ENCODE assay signal across 8 mouse cellular contexts in the genomic region with DNA sequence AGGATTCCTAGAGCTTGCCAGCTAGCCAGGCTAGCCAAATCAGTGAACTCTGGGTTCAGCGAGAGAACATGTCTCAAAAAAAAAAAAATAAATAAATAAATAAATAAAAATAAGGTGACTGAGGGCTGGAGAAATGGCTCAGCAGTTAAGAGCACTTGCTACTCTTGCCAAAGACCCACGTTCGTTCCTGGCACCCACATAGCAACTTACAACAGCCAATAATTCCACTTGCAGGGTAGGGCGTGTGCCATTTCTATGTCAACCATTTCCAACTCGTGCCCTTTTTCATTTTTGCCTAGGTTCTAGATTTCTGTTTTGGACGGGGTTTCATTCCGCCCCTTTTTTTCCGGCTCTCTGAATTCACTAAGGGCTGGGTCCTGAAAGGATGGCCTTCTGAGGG. TPM values are rescaled to one million over a fixed set of nuclear protein-coding genes. Genes with fewer than 3 reads are reported as not detected.
DNase-seq lines count a peak whose midpoint lies in the region; ATAC-seq lines count a peak whose summit lies in the region.

No protein-coding gene starts in this region.

- H3K36me3 ChIP-seq in kidney, embryonic 15.5 days: peaks cover 20% of the 10 kb centered on the region
- 0 out of 2 replicates have a peak, but pooled peaks cover 2% of the 10 kb centered on the region for H3K36me3 ChIP-seq in hindbrain, embryonic 12.5 days
- peaks cover 3% of the 10 kb centered on the region; the same call in 1 of the 2 replicates for H3K36me3 ChIP-seq in midbrain, embryonic 14.5 days (ENCODE audit: control insufficient read depth, insufficient read depth, low read length)

- peak overlapping the region; percentile 88 for H3K4me2 ChIP-seq in kidney, embryonic 15.5 days
- peak overlapping the region; percentile 75 for H3K4me2 ChIP-seq in hindbrain, embryonic 12.5 days (replicated peaks)
- H3K4me2 ChIP-seq in midbrain, embryonic 14.5 days (ENCODE audit: low read length): peak overlapping the region; percentile 77

- peak overlapping the region; percentile 47 for H3K9ac ChIP-seq in kidney, embryonic 15.5 days
- peak overlapping the region; percentile 52 for H3K9ac ChIP-seq in hindbrain, embryonic 12.5 days
- peak overlapping the region; percentile 50; the same call in 1 of the 2 replicates for H3K9ac ChIP-seq in midbrain, embryonic 14.5 days (replicated peaks; ENCODE audit: low read length)

- H3K4me3 ChIP-seq in kidney, embryonic 15.5 days (replicated peaks): peak overlapping the region; percentile 79
- peak overlapping the region; percentile 67 for H3K4me3 ChIP-seq in hindbrain, embryonic 12.5 days
- H3K4me3 ChIP-seq in midbrain, embryonic 14.5 days (replicated peaks; ENCODE audit: low read depth, low read length): peak overlapping the region; percentile 77

- WGBS in kidney, embryonic 15.5 days: 35% methylated on average over 8 of the region's 8 CpGs
- 37% methylated on average over 8 of the region's 8 CpGs for WGBS in hindbrain, embryonic 12.5 days
- 33% methylated on average over 8 of the region's 8 CpGs for WGBS in midbrain, embryonic 14.5 days

- H3K27ac ChIP-seq in kidney, embryonic 15.5 days: no peak overlapping the region; the same call in 1 of the 2 replicates
- H3K27ac ChIP-seq in hindbrain, embryonic 12.5 days: peak overlapping the region; percentile 45; the same call in 1 of the 2 replicates
- peak overlapping the region; percentile 52; the same call in 1 of the 2 replicates for H3K27ac ChIP-seq in midbrain, embryonic 14.5 days (replicated peaks; ENCODE audit: low read depth, low read length)

- DNase-seq in kidney, postnatal 14 days: no peak
- peak; percentile 50 for DNase-seq in brain, adult 2 months (ENCODE audit: low read depth, low spot score)
- DNase-seq in midbrain, embryonic 14.5 days: no peak
- DNase-seq in left cerebral cortex, adult 18-20 months (ENCODE audit: low spot score in 2 of 2): no peak
- DNase-seq in kidney, postnatal 36 days: no peak
- no peak for DNase-seq in ovary, postnatal 36 days (ENCODE audit: low spot score)

- ATAC-seq in kidney, embryonic 15.5 days (replicated peaks; ENCODE audit: low FRiP score): no peak
- ATAC-seq in hindbrain, embryonic 12.5 days (ENCODE audit: low FRiP score): no peak
- no peak for ATAC-seq in midbrain, embryonic 14.5 days (ENCODE audit: low FRiP score, low TSS enrichment)

- peaks cover 27% of the 10 kb centered on the region for H3K4me1 ChIP-seq in kidney, embryonic 15.5 days
- H3K4me1 ChIP-seq in hindbrain, embryonic 12.5 days: peaks cover 12% of the 10 kb centered on the region
- H3K4me1 ChIP-seq in midbrain, embryonic 14.5 days (ENCODE audit: control insufficient read depth, insufficient read depth, low read length): peaks cover 7% of the 10 kb centered on the region

- no peaks in the 10 kb centered on the region for H3K9me3 ChIP-seq in kidney, embryonic 15.5 days (replicated peaks)
- no peaks in the 10 kb centered on the region for H3K9me3 ChIP-seq in hindbrain, embryonic 12.5 days (replicated peaks)
- no peaks in the 10 kb centered on the region for H3K9me3 ChIP-seq in midbrain, embryonic 14.5 days (ENCODE audit: control insufficient read depth, low read length)

- H3K27me3 ChIP-seq in kidney, embryonic 15.5 days: no peaks in the 10 kb centered on the region
- no peaks in the 10 kb centered on the region for H3K27me3 ChIP-seq in hindbrain, embryonic 12.5 days
- H3K27me3 ChIP-seq in midbrain, embryonic 14.5 days (ENCODE audit: control insufficient read depth, insufficient read depth, low read length): no peaks in the 10 kb centered on the region

RNA-seq across cellular contexts. Expression of gene 1700030J22Rik, which starts 0.7 kb away (rescaled TPM):
- 2.4 and 2.5 TPM in 2 replicates for polyA plus RNA-seq in kidney, embryonic 15.5 days (2015; fragmentation: Nextera tagmentation; extraction: Ambion mirVana)
- polyA plus RNA-seq in hindbrain, embryonic 12.5 days (2016; fragmentation: Nextera tagmentation; extraction: Ambion mirVana): 6.1 and 6.7 TPM in 2 replicates
- 5.6 and 6.3 TPM in 2 replicates for polyA plus RNA-seq in midbrain, embryonic 14.5 days (2014; fragmentation: Nextera tagmentation; extraction: Ambion mirVana)
- 10 to 100 TPM; 10.1 to 11.8 TPM for total RNA-seq in left cerebral cortex, adult 18-20 months (2021)

RNA-seq across cellular contexts. Expression of gene Gcsh, which starts 15.3 kb away (rescaled TPM):
- 174 and 176 TPM in 2 replicates for polyA plus RNA-seq in kidney, embryonic 15.5 days (2015; fragmentation: Nextera tagmentation; extraction: Ambion mirVana)
- polyA plus RNA-seq in hindbrain, embryonic 12.5 days (2016; fragmentation: Nextera tagmentation; extraction: Ambion mirVana): 95.3 and 98.7 TPM in 2 replicates
- 82.2 and 87.5 TPM in 2 replicates for polyA plus RNA-seq in midbrain, embryonic 14.5 days (2014; fragmentation: Nextera tagmentation; extraction: Ambion mirVana)
- 10 to 100 TPM; 39.1 to 47.5 TPM for total RNA-seq in left cerebral cortex, adult 18-20 months (2021)

RNA-seq across cellular contexts. Expression of gene Atmin, which starts 34.9 kb away (rescaled TPM):
- 11.3 and 12.3 TPM in 2 replicates for polyA plus RNA-seq in kidney, embryonic 15.5 days (2015; fragmentation: Nextera tagmentation; extraction: Ambion mirVana)
- polyA plus RNA-seq in hindbrain, embryonic 12.5 days (2016; fragmentation: Nextera tagmentation; extraction: Ambion mirVana): 20.8 and 21.4 TPM in 2 replicates
- polyA plus RNA-seq in midbrain, embryonic 14.5 days (2014; fragmentation: Nextera tagmentation; extraction: Ambion mirVana): 21.2 and 26.3 TPM in 2 replicates
- 10 to 100 TPM; 76.7 to 77.7 TPM for total RNA-seq in left cerebral cortex, adult 18-20 months (2021)

RNA-seq across cellular contexts. Expression of gene Cenpn, which starts 56.5 kb away (rescaled TPM):
- polyA plus RNA-seq in kidney, embryonic 15.5 days (2015; fragmentation: Nextera tagmentation; extraction: Ambion mirVana): 42.6 and 45.9 TPM in 2 replicates
- 23.8 and 26.0 TPM in 2 replicates for polyA plus RNA-seq in hindbrain, embryonic 12.5 days (2016; fragmentation: Nextera tagmentation; extraction: Ambion mirVana)
- polyA plus RNA-seq in midbrain, embryonic 14.5 days (2014; fragmentation: Nextera tagmentation; extraction: Ambion mirVana): 7.0 and 11.8 TPM in 2 replicates
- total RNA-seq in left cerebral cortex, adult 18-20 months (2021): 1 to 10 TPM; 1.0 to 2.0 TPM

RNA-seq across cellular contexts. Expression of gene Cmc2, which starts 56.8 kb away (rescaled TPM):
- polyA plus RNA-seq in kidney, embryonic 15.5 days (2015; fragmentation: Nextera tagmentation; extraction: Ambion mirVana): 85.6 and 87.7 TPM in 2 replicates
- polyA plus RNA-seq in hindbrain, embryonic 12.5 days (2016; fragmentation: Nextera tagmentation; extraction: Ambion mirVana): 53.9 and 59.5 TPM in 2 replicates
- 26.2 and 30.5 TPM in 2 replicates for polyA plus RNA-seq in midbrain, embryonic 14.5 days (2014; fragmentation: Nextera tagmentation; extraction: Ambion mirVana)
- 10 to 100 TPM; 17.8 to 18.2 TPM for total RNA-seq in left cerebral cortex, adult 18-20 months (2021)
